Mouse (Mus musculus): ENCODE measurements around the gene Ydjc. TPM values are rescaled to one million over a fixed set of nuclear protein-coding genes. Genes with fewer than 3 reads are reported as not detected.
A peak's percentile ranks its signal among the peaks of the same experiment; 100 is the strongest.
"Not testable (repeated sequence)": the region's sequence is repeated elsewhere in the genome, so short reads cannot be mapped to it uniquely, and the experiment has no call there.

Ydjc gene
- total RNA-seq, 4 experiments from 2014 or later: 1.8 to 2.6 (median 2.3) TPM

- DNase-seq (ENCODE audit: low spot score): no peak
These were observed 7.5 kb downstream of the Ydjc start for GRCm38 (mm10) chr16:17151874-17152273.

GRCm38 (mm10) chr16:17154346-17154745 lies 9.9 kb downstream of the Ydjc start:
- no peak for DNase-seq (ENCODE audit: low spot score)

- not testable (repeated sequence) for DNase-seq (ENCODE audit: low spot score)
These were observed 21.1 kb downstream of the Ydjc start for GRCm38 (mm10) chr16:17165478-17165877.

- DNase-seq (ENCODE audit: low spot score): no peak
These were observed 22.8 kb downstream of the Ydjc start for GRCm38 (mm10) chr16:17167179-17167578.

- DNase-seq (ENCODE audit: low spot score): no peak
These were observed 23.6 kb downstream of the Ydjc start for GRCm38 (mm10) chr16:17168049-17168448.

GRCm38 (mm10) chr16:17175765-17176164 lies 31.3 kb downstream of the Ydjc start:
- DNase-seq (ENCODE audit: low spot score): no peak

GRCm38 (mm10) chr16:17177623-17178170 lies 33.3 kb downstream of the Ydjc start:
- no peak for DNase-seq (ENCODE audit: low spot score)

- DNase-seq (ENCODE audit: low spot score): no peak
These were observed 35.3 kb downstream of the Ydjc start for GRCm38 (mm10) chr16:17179706-17180105.

GRCm38 (mm10) chr16:17181382-17181781 lies 37.0 kb downstream of the Ydjc start:
- DNase-seq (ENCODE audit: low spot score): peak; percentile 31

- DNase-seq (ENCODE audit: low spot score): no peak
These were observed 37.7 kb downstream of the Ydjc start for GRCm38 (mm10) chr16:17182136-17182535.

- no peak for DNase-seq (ENCODE audit: low spot score)
These were observed 38.6 kb downstream of the Ydjc start for GRCm38 (mm10) chr16:17183003-17183402.

GRCm38 (mm10) chr16:17185475-17185874 lies 41.1 kb downstream of the Ydjc start:
- no peak for DNase-seq (ENCODE audit: low spot score)

- DNase-seq (ENCODE audit: low spot score): no peak
These were observed 49.4 kb downstream of the Ydjc start for GRCm38 (mm10) chr16:17193823-17194222.

- DNase-seq (ENCODE audit: low spot score): no peak
These were observed 55.9 kb downstream of the Ydjc start for GRCm38 (mm10) chr16:17200121-17200952.

GRCm38 (mm10) chr16:17200953-17201707 lies 56.7 kb downstream of the Ydjc start:
- peak; percentile 85 for DNase-seq (ENCODE audit: low spot score)

- DNase-seq (ENCODE audit: low spot score): no peak
These were observed 57.6 kb downstream of the Ydjc start for GRCm38 (mm10) chr16:17201977-17202376.

- DNase-seq (ENCODE audit: low spot score): no peak
These were observed 58.1 kb downstream of the Ydjc start, which contains the start of gene Ube2l3 for GRCm38 (mm10) chr16:17202549-17202948. TSS of gene Ube2l3 (minus strand) at chr16:17202649.

GRCm38 (mm10) chr16:17204990-17205389 lies 60.6 kb downstream of the Ydjc start:
- peak; percentile 25 for DNase-seq (ENCODE audit: low spot score)

GRCm38 (mm10) chr16:17208389-17209361 lies 64.3 kb downstream of the Ydjc start, which contains the start of gene Rimbp3:
TSS of gene Rimbp3 (plus strand) at chr16:17208603.
- DNase-seq (ENCODE audit: low spot score): peak; percentile 73

- no peak for DNase-seq (ENCODE audit: low spot score)
These were observed 65.1 kb downstream of the Ydjc start for GRCm38 (mm10) chr16:17209404-17209960.

Measured in heart, adult 8-10 months (tissue).